In the genomic region with DNA sequence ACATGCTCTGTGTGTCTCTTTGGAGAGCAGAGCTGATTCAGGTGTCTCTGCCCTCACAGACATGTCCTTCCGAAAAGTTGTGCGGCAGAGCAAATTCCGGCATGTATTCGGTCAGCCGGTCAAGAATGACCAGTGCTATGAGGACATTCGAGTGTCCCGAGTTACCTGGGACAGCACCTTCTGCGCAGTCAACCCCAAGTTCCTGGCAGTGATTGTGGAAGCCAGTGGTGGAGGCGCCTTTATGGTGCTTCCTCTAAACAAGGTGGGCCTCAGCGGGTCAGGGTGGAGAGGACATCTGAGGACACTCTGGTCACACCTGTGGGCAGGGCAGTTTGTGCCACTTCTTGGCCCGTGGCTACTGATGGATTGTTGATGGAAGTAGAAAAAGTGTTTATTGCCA, we compare ENCODE assay signal across 9 mouse cellular contexts. TPM values are rescaled to one million over a fixed set of nuclear protein-coding genes. Genes with fewer than 3 reads are reported as not detected.
DNase-seq lines count a peak whose midpoint lies in the region; ATAC-seq and TF ChIP-seq lines count a peak whose summit lies in the region.
"Had no signal": no experiment of that assay in that cellular context is flagged by ENCODE, and none has a peak within 500 bp of the region (broad histone marks: within the 10 kb centered on the region; RNA-seq: fewer than 3 reads in every experiment).

No protein-coding gene starts in this region.

- DNase-seq in lung, adult 2 months, result no peak
- no peak for DNase-seq in lung, postnatal 25 days (ENCODE audit: low spot score)
- DNase-seq in embryonic facial prominence, embryonic 14.5 days (ENCODE audit: low spot score), result no peak
- DNase-seq in induced T-regulatory cell, adult 2 months (ENCODE audit: low read depth), result peak; percentile 44
- DNase-seq in left cerebral cortex, postnatal 4 days, result no peak
- DNase-seq in frontal cortex, adult 2 months (ENCODE audit: extremely low spot score in 1 of 2, low spot score in 1 of 2), result no peak
- DNase-seq: layer of hippocampus, adult 9-11 months had no signal

- intact Hi-C loops in left cerebral cortex, postnatal 4 days (cut with DNase I), result no loop called here

- no peak overlapping the region for H3K27ac ChIP-seq in embryonic facial prominence, embryonic 14.5 days (replicated peaks; ENCODE audit: low read depth, low read length)

- H3K4me1 ChIP-seq in lung, adult 2 months (ENCODE audit: control insufficient read depth, insufficient read depth, low read length), result peaks cover 10% of the 10 kb centered on the region
- H3K4me1 ChIP-seq in embryonic facial prominence, embryonic 14.5 days (ENCODE audit: control insufficient read depth, insufficient read depth, low read length), result peaks cover 11% of the 10 kb centered on the region; the same call in 1 of the 2 replicates

- H3K79me2 ChIP-seq in myocyte (ENCODE audit: control insufficient read depth, insufficient read depth), result peaks cover 15% of the 10 kb centered on the region

- no peaks in the 10 kb centered on the region for H3K9me3 ChIP-seq in embryonic facial prominence, embryonic 14.5 days (ENCODE audit: control insufficient read depth, low read length)

- H3ac ChIP-seq in myocyte (ENCODE audit: control insufficient read depth, insufficient read length), result no peak overlapping the region

- H3K9ac ChIP-seq in embryonic facial prominence, embryonic 14.5 days (ENCODE audit: low read depth, low read length), result peak overlapping the region; percentile 90

- H3K4me2 ChIP-seq in embryonic facial prominence, embryonic 14.5 days (ENCODE audit: low read depth, low read length), result peak overlapping the region; percentile 75
- H3K4me2 ChIP-seq in myocyte (ENCODE audit: low read depth), result peak overlapping the region; percentile 82

- 65% methylated on average over 11 of the region's 11 CpGs for WGBS in lung, adult 2 months
- WGBS in embryonic facial prominence, embryonic 14.5 days, result 86% methylated on average over 11 of the region's 11 CpGs

- H3K36me3 ChIP-seq in embryonic facial prominence, embryonic 14.5 days (ENCODE audit: control insufficient read depth, insufficient read depth, low read length), result peaks cover 39% of the 10 kb centered on the region
- peaks cover 11% of the 10 kb centered on the region for H3K36me3 ChIP-seq in myocyte (ENCODE audit: control insufficient read depth, insufficient read depth)

- TF ChIP-seq CTCF in lung, adult 2 months (IDR thresholded peaks at IDR 0.05; ENCODE audit: insufficient read depth, low read length), result no peak

- peak overlapping the region; percentile 76 for H3K4me3 ChIP-seq in lung, adult 2 months (replicated peaks; ENCODE audit: extremely low read depth, low read depth, low read length)
- peak overlapping the region; percentile 87 for H3K4me3 ChIP-seq in embryonic facial prominence, embryonic 14.5 days (ENCODE audit: low read depth, low read length)
- H3K4me3 ChIP-seq in myocyte, result peak overlapping the region; percentile 57

- no peak for TF ChIP-seq POLR2A in lung, adult 2 months (IDR thresholded peaks at IDR 0.05; ENCODE audit: borderline replicate concordance, extremely low read depth, low read depth, low read length)
- TF ChIP-seq POLR2A in myocyte (IDR thresholded peaks at IDR 0.05; ENCODE audit: insufficient read length, low read depth), result no peak

- H3K27me3 ChIP-seq in embryonic facial prominence, embryonic 14.5 days (replicated peaks; ENCODE audit: control insufficient read depth, insufficient read depth, low read length), result no peaks in the 10 kb centered on the region
- no peaks in the 10 kb centered on the region for H3K27me3 ChIP-seq in myocyte (ENCODE audit: control insufficient read depth, insufficient read depth, insufficient read length)

- ATAC-seq in embryonic facial prominence, embryonic 14.5 days (ENCODE audit: low read depth), result no peak
- no peak for ATAC-seq in erythroid progenitor cell, adult 5-6 weeks (replicated peaks; ENCODE audit: low FRiP score, poor library complexity, severe bottlenecking)

TF ChIP-seq in myocyte, 11 proteins besides CTCF, POLR2A, EP300 and RAD21:
- TF ChIP-seq MAX (IDR thresholded peaks at IDR 0.05; ENCODE audit: low read depth), result no peak
- no peak for TF ChIP-seq CEBPB (IDR thresholded peaks at IDR 0.05; ENCODE audit: insufficient read depth, poor library complexity, severe bottlenecking)
- TF ChIP-seq REST (IDR thresholded peaks at IDR 0.05; ENCODE audit: insufficient read depth, insufficient read length), result no peak
- no peak for TF ChIP-seq SRF (IDR thresholded peaks at IDR 0.05; ENCODE audit: control insufficient read depth, insufficient read length, low read depth)
- TF ChIP-seq MYOD1 (IDR thresholded peaks at IDR 0.05; ENCODE audit: control insufficient read depth in 1 of 3, insufficient read length in 2 of 3, low read depth in 2 of 3), result no peak
- no peak for TF ChIP-seq USF1 (IDR thresholded peaks at IDR 0.05; ENCODE audit: low read depth)
- no peak for TF ChIP-seq E2F4 (IDR thresholded peaks at IDR 0.05; ENCODE audit: insufficient read depth)
- TF ChIP-seq MYOG (IDR thresholded peaks at IDR 0.05; ENCODE audit: control insufficient read depth in 1 of 3, insufficient read depth in 1 of 3, insufficient read length in 2 of 3, low read depth in 2 of 3), result no peak
- no peak for TF ChIP-seq POLR2AphosphoS2 (IDR thresholded peaks at IDR 0.05; ENCODE audit: insufficient read length, low read depth)
- no peak for TF ChIP-seq TCF12 (IDR thresholded peaks at IDR 0.05; ENCODE audit: insufficient read depth, poor library complexity, severe bottlenecking)
- TF ChIP-seq TCF3 (IDR thresholded peaks at IDR 0.05; ENCODE audit: insufficient read length, low read depth), result no peak
TF ChIP-seq in myocyte: peak in this region for 0.

RNA-seq across cellular contexts. Expression of a gene that starts 0.9 kb away (rescaled TPM):
- polyA plus RNA-seq in lung, adult 2 months (2012; rRNA removed), result 260 and 262 TPM in 2 replicates
- 139 and 162 TPM in 2 replicates for polyA plus RNA-seq in embryonic facial prominence, embryonic 14.5 days (2014; fragmentation: Nextera tagmentation; extraction: Ambion mirVana)
- polyA plus RNA-seq in myocyte (2012; fragmentation: generic; extraction: Trizol), result 238 TPM
- 68.3 and 83.3 TPM in 2 replicates for total RNA-seq in erythroid progenitor cell, adult 5-6 weeks (2015; ENCODE audit: low replicate concordance)
- 8.5 and 48.9 TPM in 2 replicates for total RNA-seq in erythroid progenitor cell, adult 5-6 weeks (2017; ENCODE audit: low replicate concordance)
- 100 to 1,000 TPM in 1 of 2 experiments, 10 to 100 TPM in 1; 92.6 to 107 TPM for total RNA-seq in left cerebral cortex, postnatal 4 days (2021)
- 183 and 225 TPM in 2 replicates for polyA plus RNA-seq in frontal cortex, adult 2 months (2012; rRNA removed)

RNA-seq across cellular contexts. Expression of a gene that starts 4.1 kb away (rescaled TPM):
- polyA plus RNA-seq in lung, adult 2 months (2012; rRNA removed), result 55.0 and 75.4 TPM in 2 replicates
- polyA plus RNA-seq in embryonic facial prominence, embryonic 14.5 days (2014; fragmentation: Nextera tagmentation; extraction: Ambion mirVana), result 5.1 and 6.7 TPM in 2 replicates
- 4.9 TPM for polyA plus RNA-seq in myocyte (2012; fragmentation: generic; extraction: Trizol)
- 66.3 and 73.4 TPM in 2 replicates for total RNA-seq in erythroid progenitor cell, adult 5-6 weeks (2015; ENCODE audit: low replicate concordance)
- 14.4 and 38.8 TPM in 2 replicates for total RNA-seq in erythroid progenitor cell, adult 5-6 weeks (2017; ENCODE audit: low replicate concordance)
- total RNA-seq in left cerebral cortex, postnatal 4 days (2021), result 1 to 10 TPM; 1.2 to 1.6 TPM
- 1.9 and 2.3 TPM in 2 replicates for polyA plus RNA-seq in frontal cortex, adult 2 months (2012; rRNA removed)

RNA-seq across cellular contexts. Expression of a gene that starts 5.5 kb away (rescaled TPM):
- polyA plus RNA-seq in lung, adult 2 months (2012; rRNA removed), result 0.08 TPM in 1 of 2 replicates, not detected in the other
- 0.12 TPM in 1 of 2 replicates, not detected in the other for polyA plus RNA-seq in embryonic facial prominence, embryonic 14.5 days (2014; fragmentation: Nextera tagmentation; extraction: Ambion mirVana)
- 0.10 TPM for polyA plus RNA-seq in myocyte (2012; fragmentation: generic; extraction: Trizol)
- not detected in 2 replicates for total RNA-seq in erythroid progenitor cell, adult 5-6 weeks (2015; ENCODE audit: low replicate concordance)
- not detected in 2 replicates for total RNA-seq in erythroid progenitor cell, adult 5-6 weeks (2017; ENCODE audit: low replicate concordance)
- not detected for total RNA-seq in left cerebral cortex, postnatal 4 days (2021)
- polyA plus RNA-seq in frontal cortex, adult 2 months (2012; rRNA removed), result 0.12 and 0.17 TPM in 2 replicates

RNA-seq across cellular contexts. Expression of a gene that starts 9.7 kb away (rescaled TPM):
- polyA plus RNA-seq in lung, adult 2 months (2012; rRNA removed), result 0.05 and 0.08 TPM in 2 replicates
- polyA plus RNA-seq in embryonic facial prominence, embryonic 14.5 days (2014; fragmentation: Nextera tagmentation; extraction: Ambion mirVana), result 0.08 TPM in 1 of 2 replicates, not detected in the other
- polyA plus RNA-seq in myocyte (2012; fragmentation: generic; extraction: Trizol), result not detected
- total RNA-seq in erythroid progenitor cell, adult 5-6 weeks (2015; ENCODE audit: low replicate concordance), result 1.1 TPM in 1 of 2 replicates, not detected in the other
- total RNA-seq in erythroid progenitor cell, adult 5-6 weeks (2017; ENCODE audit: low replicate concordance), result not detected in 2 replicates
- total RNA-seq in left cerebral cortex, postnatal 4 days (2021), result not detected
- 0.06 and 0.11 TPM in 2 replicates for polyA plus RNA-seq in frontal cortex, adult 2 months (2012; rRNA removed)

RNA-seq across cellular contexts. Expression of a gene that starts 13.9 kb away (rescaled TPM):
- polyA plus RNA-seq in lung, adult 2 months (2012; rRNA removed), result 35.2 and 51.2 TPM in 2 replicates
- polyA plus RNA-seq in embryonic facial prominence, embryonic 14.5 days (2014; fragmentation: Nextera tagmentation; extraction: Ambion mirVana), result 34.1 and 43.2 TPM in 2 replicates
- 42.0 TPM for polyA plus RNA-seq in myocyte (2012; fragmentation: generic; extraction: Trizol)
- 39.8 and 52.3 TPM in 2 replicates for total RNA-seq in erythroid progenitor cell, adult 5-6 weeks (2015; ENCODE audit: low replicate concordance)
- 21.4 and 34.8 TPM in 2 replicates for total RNA-seq in erythroid progenitor cell, adult 5-6 weeks (2017; ENCODE audit: low replicate concordance)
- 10 to 100 TPM; 38.1 to 39.2 TPM for total RNA-seq in left cerebral cortex, postnatal 4 days (2021)
- polyA plus RNA-seq in frontal cortex, adult 2 months (2012; rRNA removed), result 82.4 and 85.6 TPM in 2 replicates
